Mouse (Mus musculus): Measurements from ENCODE around the gene Ak1. TPM values are rescaled to one million over a fixed set of nuclear protein-coding genes. Genes with fewer than 3 reads are reported as not detected.
A peak's percentile ranks its signal among the peaks of the same experiment; 100 is the strongest.

Gene Ak1
- total RNA-seq, 2 experiments from 2014 or later = 127 to 140 TPM

DNA sequence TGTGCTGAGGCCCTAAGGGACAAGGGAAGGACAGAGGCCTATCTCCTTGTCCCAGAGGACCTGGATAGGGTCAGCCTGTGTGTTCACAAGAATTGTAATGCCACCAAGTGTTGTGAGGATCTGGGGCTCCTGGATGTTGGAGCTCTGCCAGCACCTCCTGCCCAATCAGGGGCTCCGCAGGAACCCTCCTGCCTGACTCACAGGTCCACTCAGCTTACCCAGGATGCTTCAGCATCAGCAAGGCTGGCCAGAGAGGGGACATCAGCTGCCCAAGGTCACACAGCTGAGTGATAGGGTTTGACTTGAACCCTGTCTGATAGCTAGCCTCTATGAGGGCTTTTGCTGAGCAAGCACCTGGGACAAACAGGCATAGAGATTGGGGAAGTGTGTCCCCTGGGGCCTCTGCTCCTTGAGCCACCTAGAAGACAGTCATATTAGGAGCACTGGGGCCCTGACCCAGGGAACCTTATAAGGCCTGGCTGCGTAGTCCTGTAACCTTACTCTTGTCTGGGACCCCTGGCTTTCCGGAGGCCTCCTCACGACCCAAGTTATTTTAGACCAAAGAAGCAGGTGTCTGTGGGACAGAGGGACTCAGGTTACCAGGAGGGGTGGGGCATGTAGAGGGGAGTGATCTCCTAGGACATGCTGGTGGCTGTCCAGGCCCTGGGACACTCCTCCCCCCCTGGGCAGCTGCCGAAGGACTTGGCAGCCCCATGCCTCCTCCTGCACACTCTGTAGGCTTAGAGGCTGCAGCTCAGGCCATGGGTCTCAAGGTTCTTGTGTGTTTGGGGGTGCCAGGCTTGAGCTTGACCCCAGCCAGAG is 4.5 kb downstream of the Ak1 start:
- DNase-seq (ENCODE audit: extremely low spot score in 1 of 2, low spot score in 1 of 2) = peak; percentile 47 to 54

DNA sequence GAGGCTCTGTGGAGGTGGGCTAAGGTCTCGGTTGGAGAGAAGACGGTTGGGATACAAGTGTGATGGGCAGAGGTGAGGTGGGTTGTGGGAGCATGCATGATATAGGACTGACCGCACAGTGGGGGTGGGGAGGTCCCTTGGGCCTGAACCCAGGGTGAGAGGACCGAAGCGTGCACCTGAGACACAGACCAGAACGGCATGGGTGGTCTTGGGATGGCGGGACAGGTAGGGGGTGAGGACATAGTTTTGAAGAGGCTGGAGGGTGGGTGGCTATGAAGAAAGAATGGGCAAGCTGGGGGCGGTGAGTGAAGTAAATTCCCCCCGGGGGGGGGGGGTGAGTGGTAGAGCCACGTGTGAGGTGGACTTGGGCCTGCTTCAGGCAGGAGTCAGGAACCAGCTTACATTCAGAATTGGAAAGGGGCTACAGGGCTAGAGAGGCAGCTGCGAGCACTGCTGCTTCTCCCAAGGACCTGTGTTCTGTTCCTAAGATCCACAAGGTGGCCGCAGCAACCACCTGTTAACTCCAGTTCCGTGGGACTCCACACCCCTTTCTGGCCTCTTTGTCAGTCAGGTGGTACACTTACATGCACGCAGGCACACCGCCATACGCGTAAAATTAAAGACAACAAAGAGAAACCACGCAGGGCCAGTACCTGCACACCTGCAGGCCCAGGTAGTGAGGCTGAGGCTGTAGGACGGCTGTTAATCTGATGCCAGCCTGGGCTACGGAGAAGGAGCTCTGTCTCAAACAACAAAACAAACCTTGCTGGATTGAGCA is 5.9 kb downstream of the Ak1 start:
- DNase-seq (ENCODE audit: extremely low spot score in 1 of 2, low spot score in 1 of 2) = no peak

DNA sequence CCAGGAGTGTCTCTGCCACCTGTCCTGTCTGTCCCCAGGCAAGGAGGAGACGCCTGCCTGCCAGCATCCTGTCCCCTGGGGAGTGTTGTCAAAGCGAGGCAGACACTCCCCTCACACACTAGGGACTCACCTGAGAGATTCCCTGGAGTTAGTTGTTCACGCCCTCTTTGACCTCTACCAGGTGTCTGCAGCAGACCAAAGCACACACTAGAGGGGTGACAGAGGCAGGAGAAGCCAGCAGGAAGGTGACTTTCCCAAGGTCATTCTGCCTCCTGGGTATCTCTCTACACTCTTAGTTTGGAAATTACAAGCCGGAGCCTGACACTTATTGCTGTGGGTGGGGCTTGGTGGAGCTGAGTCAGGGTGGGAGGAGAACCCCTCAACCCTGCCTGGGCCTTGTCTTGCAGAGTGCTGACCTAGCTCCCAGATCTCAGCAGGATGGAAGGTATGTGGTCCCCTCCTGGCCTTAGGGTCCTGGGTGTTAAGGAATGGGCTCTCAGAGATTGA is 6.5 kb downstream of the Ak1 start:
- DNase-seq (ENCODE audit: extremely low spot score in 1 of 2, low spot score in 1 of 2) = no peak

DNA sequence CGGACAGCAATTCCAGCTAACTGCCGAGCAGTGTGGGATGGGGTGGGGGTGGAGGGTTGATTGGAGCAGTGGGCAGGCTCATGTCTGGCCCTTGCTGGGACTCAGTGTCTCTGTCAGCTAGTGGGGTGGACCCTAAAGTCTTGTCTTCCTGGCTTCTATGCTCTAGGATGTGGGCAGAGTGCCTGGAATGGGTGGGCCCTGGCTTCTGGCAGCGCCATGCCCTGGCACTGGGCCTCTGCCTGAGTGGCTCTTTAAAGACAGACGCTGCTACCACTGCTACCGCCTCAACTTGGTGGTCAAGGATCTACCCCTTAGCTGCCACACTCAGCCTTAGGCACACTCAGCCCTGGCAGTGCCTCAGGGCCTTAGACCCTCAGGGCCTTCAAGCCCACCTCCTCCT is 7.2 kb downstream of the Ak1 start:
- DNase-seq (ENCODE audit: extremely low spot score in 1 of 2, low spot score in 1 of 2) = peak; percentile 47 to 62

DNA sequence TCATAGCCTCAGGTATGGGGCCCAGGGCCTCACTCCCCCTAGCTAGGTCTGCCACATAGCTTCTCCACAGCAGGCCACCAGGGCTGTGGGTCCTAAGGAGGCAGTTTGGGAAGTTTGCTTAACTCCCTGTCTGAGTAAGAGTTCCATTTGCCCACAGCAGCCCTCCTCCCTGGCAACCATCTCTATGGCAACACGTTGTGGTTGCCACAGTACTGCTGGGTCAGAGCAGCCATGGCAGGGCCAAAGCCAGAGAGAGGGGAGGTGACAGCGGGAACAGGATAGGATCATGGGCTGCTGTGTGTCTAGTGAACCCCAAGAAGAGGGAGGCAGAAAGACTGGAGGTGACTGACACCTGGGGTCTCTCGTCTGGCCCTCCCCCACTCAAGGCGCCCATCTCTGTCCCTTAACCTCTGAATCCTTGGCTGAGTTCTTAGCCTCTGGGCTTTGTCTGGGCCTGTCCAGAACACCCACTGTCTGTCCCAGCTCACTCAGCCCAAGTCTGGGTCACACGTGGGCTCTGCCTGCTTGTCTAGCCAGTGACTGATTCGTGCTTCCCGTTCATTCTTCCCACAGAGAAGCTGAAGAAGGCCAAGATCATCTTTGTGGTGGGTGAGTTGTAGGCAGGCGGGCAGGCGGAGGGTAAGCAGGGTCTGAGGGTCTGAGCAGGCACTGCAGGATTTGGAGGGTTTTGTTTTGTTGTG is 7.9 kb downstream of the Ak1 start:
- DNase-seq (ENCODE audit: extremely low spot score in 1 of 2, low spot score in 1 of 2) = no peak

DNA sequence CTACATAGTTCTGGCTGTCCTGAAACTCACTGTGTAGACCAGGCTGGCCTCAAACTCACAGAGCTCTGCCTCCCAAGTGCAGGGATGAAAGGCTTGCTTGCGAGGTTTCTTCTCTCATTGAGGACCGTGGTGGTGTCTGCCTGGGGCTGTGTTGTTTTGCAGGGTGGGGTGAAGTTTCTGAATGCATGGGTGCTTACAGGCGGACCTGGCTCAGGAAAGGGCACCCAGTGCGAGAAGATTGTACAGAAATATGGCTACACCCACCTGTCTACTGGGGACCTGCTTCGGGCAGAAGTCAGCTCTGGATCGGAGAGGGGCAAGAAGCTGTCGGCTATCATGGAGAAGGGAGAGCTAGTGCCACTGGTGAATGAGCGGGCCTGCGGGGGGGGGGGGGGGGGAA is 8.5 kb downstream of the Ak1 start:
- DNase-seq (ENCODE audit: extremely low spot score in 1 of 2, low spot score in 1 of 2) = no peak

- DNase-seq (ENCODE audit: extremely low spot score in 1 of 2, low spot score in 1 of 2) = no peak
Measured at GRCm38 (mm10) chr2:32631046-32631445, 9.5 kb downstream of the Ak1 start.

- DNase-seq (ENCODE audit: extremely low spot score in 1 of 2, low spot score in 1 of 2) = peak; percentile 59 to 80
Measured at GRCm38 (mm10) chr2:32631737-32632394, 10.3 kb downstream of the Ak1 start.

DNA sequence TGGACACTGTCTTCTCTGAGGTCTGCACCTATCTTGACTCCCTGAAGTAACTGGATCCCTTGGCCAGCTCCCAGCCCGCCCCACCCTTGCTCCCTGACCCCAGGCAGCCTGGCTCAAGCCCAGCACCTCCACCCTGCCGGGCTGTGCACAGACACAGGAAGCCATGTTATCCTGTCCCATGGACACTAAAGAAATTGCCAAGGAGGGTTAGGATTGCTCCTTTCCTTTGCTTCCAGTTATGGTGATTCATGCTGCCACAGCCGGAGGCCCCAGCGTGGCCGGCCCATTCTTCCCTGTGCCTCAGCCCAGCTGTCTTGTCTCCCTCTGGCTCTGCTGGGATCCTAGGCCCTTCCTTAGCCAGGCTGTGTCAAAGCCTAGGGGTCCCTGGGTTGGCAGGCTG is 12.1 kb downstream of the Ak1 start:
- DNase-seq (ENCODE audit: extremely low spot score in 1 of 2, low spot score in 1 of 2) = no peak

GRCm38 (mm10) chr2:32634277-32635105 is 12.9 kb downstream of the Ak1 start:
- no peak for DNase-seq (ENCODE audit: extremely low spot score in 1 of 2, low spot score in 1 of 2)

DNA sequence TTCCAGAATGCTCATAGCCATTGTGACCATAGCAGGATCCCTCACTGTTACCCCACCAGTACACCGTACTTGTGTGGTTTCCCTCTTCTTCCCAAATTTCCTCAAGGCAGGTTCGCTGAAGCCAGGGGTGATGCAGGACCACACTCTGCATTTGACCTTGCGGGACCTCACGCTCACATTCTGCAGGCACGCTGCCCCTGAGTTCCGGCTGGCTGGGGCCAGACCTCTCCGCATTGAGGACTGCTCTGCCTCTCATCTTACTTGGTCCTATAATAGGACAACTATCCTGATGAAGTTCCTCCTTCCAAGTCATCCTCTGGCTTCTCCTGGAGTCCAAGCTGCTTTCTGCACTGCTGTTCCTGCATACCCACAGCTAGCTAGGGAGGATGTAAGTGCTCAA is 15.1 kb downstream of the Ak1 start:
- no peak for DNase-seq (ENCODE audit: extremely low spot score in 1 of 2, low spot score in 1 of 2)

DNA sequence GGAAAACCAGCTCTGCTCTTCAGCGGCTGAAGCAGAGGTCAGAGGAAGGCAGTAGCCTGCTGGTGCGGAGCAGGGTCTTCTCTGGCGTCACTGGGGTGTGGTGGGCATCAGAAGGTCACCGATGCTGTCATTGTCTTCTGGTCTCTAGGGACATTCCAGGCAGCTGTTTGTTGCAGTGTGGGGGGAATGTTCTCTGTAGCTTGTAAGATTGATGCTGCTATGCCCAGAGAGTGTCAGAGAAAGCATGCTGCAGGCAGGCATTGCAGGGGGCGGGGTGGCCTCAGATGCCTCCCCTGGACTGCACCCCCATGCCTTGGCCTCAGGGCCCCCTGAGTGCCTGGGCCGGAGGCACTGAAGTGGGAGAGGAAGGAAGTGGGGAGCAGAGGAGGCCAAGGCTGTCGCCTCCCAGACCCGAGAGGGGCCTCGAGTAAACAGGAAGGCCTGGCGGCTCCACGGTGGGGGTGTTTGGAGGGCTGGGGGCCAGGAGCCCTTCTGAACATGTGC is 16.3 kb downstream of the Ak1 start:
- no peak for DNase-seq (ENCODE audit: extremely low spot score in 1 of 2, low spot score in 1 of 2)

DNA sequence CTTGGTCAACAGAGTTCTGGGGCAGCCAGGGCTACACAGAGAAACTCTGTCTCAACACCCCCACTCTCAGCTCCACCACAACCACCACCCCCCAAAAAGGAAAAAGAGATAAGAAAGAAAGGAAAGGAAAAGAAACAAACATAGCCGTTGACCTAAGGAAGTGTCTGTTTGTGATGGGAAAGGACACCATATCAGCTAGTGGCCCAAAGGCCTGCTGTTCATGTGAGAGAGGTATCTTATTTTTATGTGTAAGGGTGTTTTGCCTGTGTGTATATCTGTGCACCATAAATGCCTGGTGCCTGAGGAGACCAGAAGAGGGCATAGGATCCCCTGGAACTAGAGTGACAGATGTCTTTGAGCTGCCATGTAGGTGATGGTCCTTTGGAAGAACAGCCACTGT is 18.1 kb downstream of the Ak1 start:
- DNase-seq (ENCODE audit: extremely low spot score in 1 of 2, low spot score in 1 of 2) = no peak

DNA sequence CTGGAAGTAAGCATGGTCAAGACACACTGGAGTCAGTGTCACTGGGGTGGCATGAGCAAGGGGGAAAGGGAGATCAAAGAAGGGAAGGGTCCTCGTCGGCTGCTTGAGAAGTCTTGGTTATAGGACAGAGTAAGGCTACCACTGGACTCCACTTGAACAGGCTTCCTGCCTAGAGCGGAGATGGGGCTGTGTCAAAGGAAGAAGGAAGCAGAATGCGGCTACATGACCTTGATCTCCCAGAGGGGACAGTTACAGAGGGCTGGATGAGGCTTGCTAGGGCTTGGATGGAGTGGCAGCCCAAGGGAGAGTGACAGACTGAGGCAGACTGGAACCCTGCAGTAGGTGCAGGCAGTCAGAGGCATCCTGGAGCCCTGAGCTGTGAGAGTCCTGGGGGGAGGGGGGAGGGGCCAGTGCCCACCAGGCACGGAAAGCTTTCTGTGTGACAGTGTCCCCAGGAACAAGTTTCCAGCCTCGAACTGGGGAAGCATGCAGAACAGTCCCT is 19.0 kb downstream of the Ak1 start:
- DNase-seq (ENCODE audit: extremely low spot score in 1 of 2, low spot score in 1 of 2) = no peak

DNA sequence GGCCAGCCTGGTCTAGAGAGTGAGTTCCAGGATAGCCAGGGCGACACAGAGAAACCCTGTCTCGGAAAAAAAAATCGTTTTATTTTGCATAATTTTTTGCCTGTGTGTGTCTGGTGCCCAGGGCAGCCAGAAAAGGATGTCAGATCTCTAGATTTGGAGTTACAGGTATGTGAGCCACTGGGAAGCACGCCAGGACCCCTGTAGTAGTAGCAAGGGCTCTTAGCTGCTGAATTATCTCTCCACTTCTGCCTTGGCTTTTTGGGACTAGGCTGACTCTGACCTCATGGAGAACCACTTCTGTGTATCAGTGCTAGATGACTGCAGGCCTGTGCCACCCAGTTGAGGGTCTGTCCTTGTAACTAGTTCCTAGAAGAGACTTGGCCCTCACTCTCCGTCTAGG is 20.3 kb downstream of the Ak1 start:
- no peak for DNase-seq (ENCODE audit: extremely low spot score in 1 of 2, low spot score in 1 of 2)

GRCm38 (mm10) chr2:32642813-32643212 is 21.3 kb downstream of the Ak1 start:
- no peak for DNase-seq (ENCODE audit: extremely low spot score in 1 of 2, low spot score in 1 of 2)

DNA sequence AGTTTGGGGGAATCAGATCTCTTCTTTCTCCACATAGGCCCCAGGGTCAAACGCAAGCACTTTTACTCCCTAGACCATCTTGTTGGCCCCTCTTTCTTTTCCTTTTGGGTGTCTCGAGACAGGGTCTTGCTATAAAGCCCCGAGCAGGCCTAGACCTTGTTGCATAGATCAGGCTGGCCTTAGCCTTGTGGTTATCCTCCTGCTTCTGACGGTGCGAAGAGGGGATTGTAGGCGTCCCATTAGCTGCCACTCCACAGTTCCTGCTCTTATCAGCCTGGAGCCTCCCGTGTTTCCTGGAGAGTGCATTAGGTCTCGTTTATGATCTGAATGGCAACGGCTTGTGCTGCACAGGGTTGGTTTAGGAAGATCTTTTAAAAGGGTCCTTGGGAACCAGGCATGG is 22.5 kb downstream of the Ak1 start:
- DNase-seq (ENCODE audit: extremely low spot score in 1 of 2, low spot score in 1 of 2) = no peak

DNA sequence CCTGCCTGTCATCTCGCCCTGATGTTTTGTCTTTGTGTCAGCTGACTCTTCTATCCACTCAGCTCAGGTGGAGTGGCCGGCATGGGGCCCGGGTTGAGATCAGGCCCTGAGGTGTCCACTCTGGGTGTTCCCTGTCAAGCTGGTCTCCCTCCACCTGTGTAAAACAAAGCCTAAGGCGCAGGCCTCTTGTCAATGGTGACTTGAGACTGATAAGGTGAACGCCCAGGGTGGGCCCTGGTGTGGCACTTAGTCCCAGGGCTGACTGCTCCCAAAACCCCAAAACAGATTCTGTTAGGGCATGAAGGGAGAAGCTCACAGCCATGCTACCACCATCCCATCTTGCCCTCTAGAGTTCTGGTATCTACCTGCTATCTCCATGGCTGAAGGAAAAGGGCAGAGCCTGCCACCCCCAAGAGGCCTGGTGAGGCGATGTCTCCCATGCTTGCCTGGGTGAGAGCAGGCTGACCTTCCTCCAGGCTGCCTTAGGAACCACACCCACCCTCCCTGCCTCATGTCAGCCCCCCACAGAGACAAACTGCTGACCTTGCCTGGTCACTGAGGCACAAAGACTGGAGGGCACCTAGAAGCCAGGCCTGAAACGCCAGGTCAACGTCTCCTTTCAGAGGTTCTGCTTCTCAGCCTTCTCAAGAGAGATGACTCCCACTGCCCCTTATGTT is 23.4 kb downstream of the Ak1 start:
- no peak for DNase-seq (ENCODE audit: extremely low spot score in 1 of 2, low spot score in 1 of 2)

DNA sequence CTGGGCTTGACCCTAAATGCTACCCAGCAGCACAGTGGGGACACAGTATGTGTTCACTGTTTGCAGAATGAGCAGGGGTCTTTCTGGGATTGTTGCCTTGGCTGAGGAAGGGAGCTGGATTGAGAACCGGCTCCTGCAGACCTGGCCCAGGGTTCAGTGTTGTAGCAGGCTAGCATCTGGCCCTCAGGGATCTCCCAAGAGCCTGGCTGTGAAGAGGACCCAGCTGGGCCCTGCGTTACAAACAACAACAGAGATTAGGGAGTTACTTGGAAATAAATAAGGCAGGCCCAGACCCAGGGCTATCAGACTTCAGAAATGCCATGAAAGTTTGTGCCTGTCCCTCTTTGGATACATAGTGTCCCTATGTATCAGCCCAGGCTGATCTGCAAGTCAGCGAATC is 24.1 kb downstream of the Ak1 start:
- no peak for DNase-seq (ENCODE audit: extremely low spot score in 1 of 2, low spot score in 1 of 2)
